33 mouse cellular contexts compared by ENCODE assay signal in the genomic region with DNA sequence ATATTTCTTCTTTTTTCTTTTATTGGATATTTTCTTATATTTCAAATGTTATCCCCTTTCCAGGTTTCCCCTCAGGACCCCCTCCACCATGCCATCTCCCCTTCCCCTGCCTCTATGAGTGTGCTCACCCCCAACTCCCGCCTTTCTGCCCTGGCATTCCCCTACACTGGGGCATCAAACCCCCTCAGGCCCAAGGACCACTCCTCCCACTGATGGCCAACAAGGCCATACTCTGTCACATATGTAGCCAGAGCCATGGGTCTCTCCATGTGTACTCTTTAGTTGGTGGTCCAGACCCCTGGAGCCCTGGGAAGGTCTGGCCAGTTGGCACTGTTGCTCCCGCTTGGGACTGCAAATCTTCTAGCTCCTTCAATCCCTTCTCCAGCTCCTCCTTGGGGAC. TPM values are rescaled to one million over a fixed set of nuclear protein-coding genes. Genes with fewer than 3 reads are reported as not detected.
"Had no signal": no experiment of that assay in that cellular context is flagged by ENCODE, and none has a peak within 500 bp of the region (broad histone marks: within the 10 kb centered on the region; RNA-seq: fewer than 3 reads in every experiment).

No protein-coding gene starts in this region.

- H3K4me1 ChIP-seq: liver, embryonic 12.5 days had no signal

- H3K9ac ChIP-seq: heart, embryonic 13.5 days; heart, embryonic 15.5 days; hindbrain, embryonic 12.5 days; hindbrain, embryonic 14.5 days; limb, embryonic 13.5 days; limb, embryonic 15.5 days; liver, embryonic 12.5 days; liver, embryonic 14.5 days had no signal

- DNase-seq: gastrocnemius, adult 2 months; gastrocnemius, postnatal 10 days; gastrocnemius, postnatal 25 days; heart, adult 2 months; heart, postnatal 14 days; heart, postnatal 4 days; kidney, adult 18-20 months; kidney, adult 8-10 months; kidney, postnatal 10 days; kidney, postnatal 4 days had no signal

- H3K4me2 ChIP-seq: heart, embryonic 11.5 days; heart, embryonic 13.5 days; heart, embryonic 15.5 days; hindbrain, embryonic 12.5 days; hindbrain, embryonic 14.5 days; limb, embryonic 13.5 days; limb, embryonic 15.5 days; liver, embryonic 12.5 days had no signal

- H3K36me3 ChIP-seq: heart, embryonic 13.5 days; heart, embryonic 15.5 days; hindbrain, embryonic 10.5 days; hindbrain, embryonic 12.5 days; limb, embryonic 13.5 days; limb, embryonic 15.5 days; liver, embryonic 12.5 days had no signal

- H3K9me3 ChIP-seq: heart, embryonic 13.5 days; heart, embryonic 15.5 days; hindbrain, embryonic 10.5 days; hindbrain, embryonic 12.5 days; limb, embryonic 13.5 days; limb, embryonic 15.5 days; liver, embryonic 12.5 days had no signal

- ATAC-seq: hindbrain, embryonic 16.5 days; inflammation-experienced regulatory T-cells, adult 6 months; intestine, postnatal 0 days; liver, embryonic 12.5 days had no signal

- H3K4me3 ChIP-seq: gastrocnemius, adult 2 months; heart, adult 2 months; heart, embryonic 13.5 days; heart, embryonic 15.5 days; hindbrain, embryonic 10.5 days; hindbrain, embryonic 12.5 days; layer of hippocampus, adult 2 months; left cerebral cortex, adult 2 months; limb, embryonic 13.5 days; limb, embryonic 15.5 days; liver, embryonic 12.5 days had no signal

- H3K27me3 ChIP-seq: heart, embryonic 13.5 days; heart, embryonic 15.5 days; hindbrain, embryonic 12.5 days; limb, embryonic 13.5 days; limb, embryonic 15.5 days; liver, embryonic 12.5 days had no signal

- H3K27ac ChIP-seq: gastrocnemius, adult 2 months; heart, adult 2 months; heart, embryonic 13.5 days; heart, embryonic 15.5 days; hindbrain, embryonic 10.5 days; hindbrain, embryonic 12.5 days; hindbrain, embryonic 14.5 days; layer of hippocampus, adult 2 months; left cerebral cortex, adult 2 months; limb, embryonic 13.5 days; limb, embryonic 15.5 days; liver, embryonic 12.5 days; liver, embryonic 14.5 days had no signal

RNA-seq across cellular contexts. Expression of a gene that starts 5.0 kb away (rescaled TPM):
- total RNA-seq: gastrocnemius, adult 2 months; gastrocnemius, postnatal 10 days; gastrocnemius, postnatal 4 days; granulocyte monocyte progenitor cell, adult 5-6 weeks; heart, adult 2 months; heart, postnatal 4 days; left cerebral cortex, adult 2 months; left cerebral cortex, postnatal 14 days had no signal
- polyA plus RNA-seq: hindbrain, embryonic 14.5 days; hindbrain, embryonic 16.5 days; kidney, embryonic 14.5 days; kidney, embryonic 16.5 days; limb, embryonic 11.5 days; liver, adult 2 months; liver, embryonic 12.5 days had no signal

RNA-seq across cellular contexts. Expression of a gene that starts 37.1 kb away (rescaled TPM):
- total RNA-seq: gastrocnemius, adult 2 months; gastrocnemius, postnatal 10 days; gastrocnemius, postnatal 25 days; gastrocnemius, postnatal 4 days; granulocyte monocyte progenitor cell, adult 5-6 weeks; heart, adult 2 months; heart, postnatal 14 days; heart, postnatal 4 days; liver, adult 2 months had no signal
- polyA plus RNA-seq: heart, adult 2 months; heart, embryonic 11.5 days; heart, embryonic 15.5 days; heart, postnatal 0 days; hindbrain, embryonic 10.5 days; hindbrain, embryonic 12.5 days; intestine, postnatal 0 days; kidney, embryonic 14.5 days; kidney, embryonic 16.5 days; limb, embryonic 11.5 days; limb, embryonic 13.5 days; limb, embryonic 15.5 days; liver, adult 2 months; liver, embryonic 12.5 days; liver, embryonic 14.5 days had no signal
